Mouse (Mus musculus) forebrain, embryonic 10.5 days (tissue): ENCODE measurements around the gene Wdr91. TPM values are rescaled to one million over a fixed set of nuclear protein-coding genes. Genes with fewer than 3 reads are reported as not detected.

Source experiments
- DNase-seq: peaks from one replicate; pipeline ENCODE4 v3.0.0-alpha.2; 2017; ENCODE audit warnings: low spot score; ENCODE audit errors: extremely low spot score
- H3K27ac ChIP-seq: fragments of 300-500 bp; sonication (generic); 2 replicates; pipeline ENCODE4 v1.5.1; 2016; ENCODE audit warnings: mild to moderate bottlenecking
- H3K27me3 ChIP-seq: fragments of 300-500 bp; sonication (generic); 2 replicates; pipeline ENCODE4 v1.6.1; 2016; ENCODE audit warnings: mild to moderate bottlenecking; ENCODE audit not compliant: poor library complexity, severe bottlenecking
- H3K36me3 ChIP-seq: fragments of 300-500 bp; sonication (generic); replicated peaks from 2 replicates; pipeline ENCODE4 v1.6.1; 2016; ENCODE audit warnings: mild to moderate bottlenecking, moderate library complexity
- H3K4me1 ChIP-seq: fragments of 300-500 bp; sonication (generic); 2 replicates; pipeline ENCODE4 v1.6.1; 2016
- H3K4me3 ChIP-seq: fragments of 300-500 bp; sonication (generic); 2 replicates; pipeline ENCODE4 v1.5.1; 2016; ENCODE audit warnings: mild to moderate bottlenecking, moderate library complexity
- H3K9me3 ChIP-seq: fragments of 300-500 bp; sonication (generic); 2 replicates; pipeline ENCODE4 v1.6.1; 2016; ENCODE audit warnings: mild to moderate bottlenecking, moderate library complexity
- WGBS: fragments of 180-500 bp; shearing (Covaris S2); methylation state at CpG from one replicate; pipeline ENCODE4 v1.1.7; 2016; 5-methylcytosine and 5-hydroxymethylcytosine counted together
- polyA plus RNA-seq: library from polyadenylated mRNA; unstranded; fragments of >200 nt; fragmentation: Nextera tagmentation; extraction: Ambion mirVana; gene quantifications from 2 replicates; pipeline ENCODE4 v1.2.1, GENCODE M21; 2016

Wdr91 gene
- polyA plus RNA-seq, 1 experiment from 2014 or later = 12.0 TPM

GRCm38 (mm10) chr6:34909631-34910345 lies 888 bp downstream of the Wdr91 start:
- no peaks in the 10 kb centered on the region for H3K9me3 ChIP-seq
- peak overlapping the region; percentile 92 for H3K27ac ChIP-seq
- H3K27me3 ChIP-seq = no peaks in the 10 kb centered on the region
- no peak for DNase-seq
- H3K4me3 ChIP-seq = peak overlapping the region; percentile 82
- WGBS = 54% methylated on average over 8 of the region's 8 CpGs
- H3K36me3 ChIP-seq = peaks cover 41% of the 10 kb centered on the region
- peaks cover 28% of the 10 kb centered on the region for H3K4me1 ChIP-seq

GRCm38 (mm10) chr6:34907696-34908260 lies 2.9 kb downstream of the Wdr91 start:
- Histone ChIP-seq H3K9me3 (no peaks in the 10 kb centered on the region), H3K36me3 (peaks cover 62% of the 10 kb centered on the region), H3K4me1 (peaks cover 28% of the 10 kb centered on the region), H3K4me3 (no peak overlapping the region), H3K27ac (0 out of 2 replicates have a peak overlapping the region, but pooled peaks have one; percentile 16), H3K27me3 (no peaks in the 10 kb centered on the region)
- no peak for DNase-seq
- WGBS = 87% methylated on average over 18 of the region's 18 CpGs

GRCm38 (mm10) chr6:34907121-34907614 lies 3.5 kb downstream of the Wdr91 start:
- Histone ChIP-seq H3K4me3 (no peak overlapping the region), H3K4me1 (peaks cover 29% of the 10 kb centered on the region), H3K36me3 (peaks cover 68% of the 10 kb centered on the region), H3K9me3 (no peaks in the 10 kb centered on the region), H3K27me3 (no peaks in the 10 kb centered on the region), H3K27ac (no peak overlapping the region)
- DNase-seq = no peak
- WGBS = 64% methylated on average over 2 of the region's 2 CpGs

- H3K4me1 ChIP-seq = peaks cover 31% of the 10 kb centered on the region
- no peaks in the 10 kb centered on the region for H3K9me3 ChIP-seq
- WGBS = 92% methylated on average over 4 of the region's 4 CpGs
- H3K27me3 ChIP-seq = no peaks in the 10 kb centered on the region
- no peak overlapping the region for H3K27ac ChIP-seq
- H3K36me3 ChIP-seq = peaks cover 73% of the 10 kb centered on the region
- no peak for DNase-seq
- no peak overlapping the region for H3K4me3 ChIP-seq
Measured at GRCm38 (mm10) chr6:34906661-34907060, 4.0 kb downstream of the Wdr91 start.

GRCm38 (mm10) chr6:34906125-34906524 lies 4.6 kb downstream of the Wdr91 start:
- Histone ChIP-seq H3K4me3 (no peak overlapping the region), H3K27me3 (no peaks in the 10 kb centered on the region), H3K4me1 (peaks cover 31% of the 10 kb centered on the region), H3K36me3 (peaks cover 78% of the 10 kb centered on the region), H3K27ac (no peak overlapping the region), H3K9me3 (no peaks in the 10 kb centered on the region)
- no peak for DNase-seq
- WGBS = 86% methylated on average over 2 of the region's 2 CpGs

GRCm38 (mm10) chr6:34904361-34904760 lies 6.3 kb downstream of the Wdr91 start:
- Histone ChIP-seq H3K36me3 (peaks cover 96% of the 10 kb centered on the region), H3K27ac (no peak overlapping the region), H3K4me3 (no peak overlapping the region), H3K4me1 (peaks cover 18% of the 10 kb centered on the region), H3K9me3 (no peaks in the 10 kb centered on the region), H3K27me3 (no peaks in the 10 kb centered on the region)
- no peak for DNase-seq
- 91% methylated on average over 6 of the region's 6 CpGs for WGBS

GRCm38 (mm10) chr6:34903851-34904250 lies 6.8 kb downstream of the Wdr91 start:
- peaks cover 98% of the 10 kb centered on the region for H3K36me3 ChIP-seq
- 91% methylated on average over 10 of the region's 10 CpGs for WGBS
- no peaks in the 10 kb centered on the region for H3K9me3 ChIP-seq
- peaks cover 16% of the 10 kb centered on the region for H3K4me1 ChIP-seq
- H3K4me3 ChIP-seq = no peak overlapping the region
- no peaks in the 10 kb centered on the region for H3K27me3 ChIP-seq
- no peak for DNase-seq
- no peak overlapping the region for H3K27ac ChIP-seq

- Histone ChIP-seq H3K9me3 (no peaks in the 10 kb centered on the region), H3K27ac (no peak overlapping the region), H3K4me1 (peaks cover 16% of the 10 kb centered on the region), H3K4me3 (no peak overlapping the region), H3K27me3 (no peaks in the 10 kb centered on the region), H3K36me3 (peaks cover 96% of the 10 kb centered on the region)
- 87% methylated on average over 5 of the region's 5 CpGs for WGBS
- no peak for DNase-seq
Measured at GRCm38 (mm10) chr6:34903441-34903840, 7.2 kb downstream of the Wdr91 start.

- peaks cover 11% of the 10 kb centered on the region for H3K4me1 ChIP-seq
- no peaks in the 10 kb centered on the region for H3K9me3 ChIP-seq
- H3K4me3 ChIP-seq = no peak overlapping the region
- no peak overlapping the region for H3K27ac ChIP-seq
- no peaks in the 10 kb centered on the region for H3K27me3 ChIP-seq
- H3K36me3 ChIP-seq = peaks cover 97% of the 10 kb centered on the region
- WGBS = 95% methylated on average over 7 of the region's 7 CpGs
- DNase-seq = no peak
Measured at GRCm38 (mm10) chr6:34902578-34902977, 8.1 kb downstream of the Wdr91 start.

- no peak for DNase-seq
- 76% methylated on average over 9 of the region's 9 CpGs for WGBS
- no peaks in the 10 kb centered on the region for H3K27me3 ChIP-seq
- peaks cover 5% of the 10 kb centered on the region for H3K4me1 ChIP-seq
- H3K4me3 ChIP-seq = no peak overlapping the region
- H3K9me3 ChIP-seq = no peaks in the 10 kb centered on the region
- H3K27ac ChIP-seq = no peak overlapping the region
- peaks cover 96% of the 10 kb centered on the region for H3K36me3 ChIP-seq
Measured at GRCm38 (mm10) chr6:34901911-34902444, 8.7 kb downstream of the Wdr91 start.

GRCm38 (mm10) chr6:34900990-34901389 lies 9.7 kb downstream of the Wdr91 start:
- 82% methylated on average over 2 of the region's 2 CpGs for WGBS
- peaks cover 90% of the 10 kb centered on the region for H3K36me3 ChIP-seq

GRCm38 (mm10) chr6:34899127-34899526 lies 11.5 kb downstream of the Wdr91 start:
- no peak overlapping the region for H3K4me3 ChIP-seq
- no peaks in the 10 kb centered on the region for H3K9me3 ChIP-seq
- H3K36me3 ChIP-seq = peaks cover 90% of the 10 kb centered on the region
- no peak overlapping the region for H3K27ac ChIP-seq
- H3K4me1 ChIP-seq = peaks cover 12% of the 10 kb centered on the region
- DNase-seq = no peak
- WGBS = 87% methylated on average over 2 of the region's 2 CpGs
- no peaks in the 10 kb centered on the region for H3K27me3 ChIP-seq

More at GRCm38 (mm10) chr6:34900990-34901389, 9.7 kb downstream of the Wdr91 start:
- H3K27me3 ChIP-seq = no peaks in the 10 kb centered on the region
- H3K4me3 ChIP-seq = no peak overlapping the region
- DNase-seq = no peak
- no peak overlapping the region for H3K27ac ChIP-seq
- H3K4me1 ChIP-seq = peaks cover 12% of the 10 kb centered on the region
- H3K9me3 ChIP-seq = no peaks in the 10 kb centered on the region

GRCm38 (mm10) chr6:34896168-34896780 lies 14.4 kb downstream of the Wdr91 start:
- 57% methylated on average over 16 of the region's 16 CpGs for whole genome bisulfite sequencing
- DNase-seq = no peak
- H3K4me3 ChIP-seq = no peak overlapping the region
- peak overlapping the region; percentile 66 for H3K27ac ChIP-seq
- peaks cover 9% of the 10 kb centered on the region for H3K4me1 ChIP-seq
- H3K36me3 ChIP-seq = peaks cover 90% of the 10 kb centered on the region
- H3K9me3 ChIP-seq = no peaks in the 10 kb centered on the region
- no peaks in the 10 kb centered on the region for H3K27me3 ChIP-seq
